Mouse (Mus musculus): ENCODE measurements around the gene Aunip.

Aunip gene

DNA sequence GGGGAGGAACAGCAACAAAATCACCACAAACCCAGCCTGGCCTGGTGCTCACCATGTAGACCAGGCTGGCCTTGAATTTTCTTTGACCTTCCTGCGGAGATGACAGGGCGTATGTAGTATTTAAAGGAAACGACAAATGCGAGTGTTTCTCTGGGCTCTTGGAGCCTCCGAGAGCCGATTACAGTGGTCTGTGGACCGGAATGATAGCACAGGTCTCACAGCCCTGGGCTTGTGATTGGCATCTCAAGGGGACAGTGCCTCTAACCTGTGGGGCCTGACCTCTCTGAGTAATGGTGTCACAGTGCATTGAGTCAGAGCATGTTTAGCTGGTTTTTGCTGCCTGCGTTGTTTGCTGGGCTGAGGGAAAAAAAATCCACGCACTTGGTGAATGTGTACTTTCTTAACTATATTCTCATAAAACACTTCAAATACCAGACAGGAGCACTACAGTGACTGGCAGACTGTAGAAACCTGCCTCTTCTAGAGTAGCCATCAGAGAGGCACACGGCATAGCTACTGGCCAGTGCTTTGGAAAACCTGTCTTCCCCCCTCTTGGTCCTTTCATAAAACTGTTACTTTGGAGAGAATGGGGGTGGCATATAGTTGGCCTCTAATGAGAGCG, 3.6 kb downstream of the Aunip start:
- in situ Hi-C loops (cut with MboI, MseI): no loop called here

GRCm38 (mm10) chr4:134515614-134516013, 4.8 kb downstream of the Aunip start:
- in situ Hi-C loops (cut with MboI, MseI): no loop called here

DNA sequence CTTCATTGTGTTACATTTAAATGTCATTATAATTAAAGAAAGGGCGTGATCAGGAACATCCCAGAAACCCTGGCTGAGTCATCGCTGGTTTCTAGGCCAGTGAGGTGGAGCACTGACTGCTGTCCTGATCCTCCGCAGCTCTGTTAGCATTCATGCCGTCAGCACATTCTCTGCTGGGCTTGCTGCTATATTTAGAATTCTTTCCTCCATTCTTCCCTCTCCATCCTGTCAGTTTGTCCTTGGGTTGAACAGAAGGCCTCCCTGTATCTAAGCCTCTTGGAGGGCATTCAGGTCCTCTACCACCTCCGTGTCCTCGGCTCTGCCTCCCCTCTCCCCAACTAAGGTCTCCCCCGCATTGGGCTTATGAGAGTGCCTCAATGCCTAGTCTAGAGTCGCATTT, 6.2 kb downstream of the Aunip start:
- in situ Hi-C loops (cut with MboI, MseI): no loop called here

- in situ Hi-C loops (cut with MboI, MseI): no loop called here
Observed at GRCm38 (mm10) chr4:134517719-134518118, 6.9 kb downstream of the Aunip start.

DNA sequence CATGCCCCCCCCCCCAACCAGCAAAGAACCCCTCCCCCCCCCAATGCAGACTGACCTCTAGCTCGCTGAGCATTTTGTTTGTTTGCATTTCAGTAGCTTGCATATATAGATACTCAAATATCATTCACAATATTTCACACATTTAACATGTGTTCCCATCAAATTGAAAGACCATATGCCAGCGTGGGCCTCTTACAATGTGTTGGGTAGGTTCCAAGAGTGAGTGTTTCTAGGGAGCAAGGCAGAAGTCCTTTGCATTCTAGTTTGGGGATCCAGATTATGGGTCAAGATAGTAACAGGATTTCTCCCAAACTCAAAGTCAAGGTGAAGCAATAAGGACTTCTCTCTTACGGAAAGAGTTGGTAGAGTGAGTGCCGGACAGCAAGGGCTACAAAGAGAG, 7.7 kb downstream of the Aunip start:
- in situ Hi-C loops (cut with MboI, MseI): no loop called here

DNA sequence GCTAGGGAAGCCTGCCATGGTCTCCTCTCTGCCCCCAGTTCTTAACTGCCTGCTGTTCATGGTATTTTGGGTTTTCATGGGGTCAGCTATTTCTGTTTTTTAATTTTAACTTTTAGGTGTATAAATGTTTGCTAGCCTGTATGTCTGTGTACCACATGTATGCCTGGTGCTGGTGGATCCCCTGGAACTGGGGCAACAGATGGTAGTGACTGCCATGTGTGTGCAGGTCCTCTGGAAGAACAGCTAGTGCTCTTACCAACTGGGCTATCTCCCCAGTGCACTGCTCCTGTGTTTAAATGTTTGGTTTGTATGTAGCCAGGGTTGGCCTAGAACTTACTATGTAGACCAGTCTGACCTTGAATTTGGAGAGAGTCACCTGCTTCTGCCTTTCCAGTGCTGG, 8.5 kb downstream of the Aunip start:
- in situ Hi-C loops (cut with MboI, MseI): no loop called here

DNA sequence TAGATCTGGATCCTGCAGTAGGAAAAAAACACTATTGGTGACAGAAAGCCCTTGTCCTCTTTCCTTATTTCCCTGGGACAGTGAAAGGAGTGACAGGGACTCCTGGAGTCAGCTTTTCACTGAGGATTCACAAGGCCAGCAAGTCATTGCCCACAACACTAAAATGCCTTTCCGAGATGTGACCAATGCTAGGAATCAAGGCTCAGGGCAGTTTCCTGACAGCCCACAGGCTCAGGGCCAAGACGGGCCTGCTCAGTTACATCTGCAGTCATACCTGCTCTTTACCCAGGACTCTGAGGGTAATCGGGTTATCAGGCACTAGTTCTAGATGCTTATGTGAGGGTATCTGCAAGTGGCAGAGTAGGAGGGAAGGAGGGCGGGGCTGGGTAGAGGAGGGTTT, 12.6 kb downstream of the Aunip start:
- in situ Hi-C loops (cut with MboI, MseI): no loop called here

GRCm38 (mm10) chr4:134525806-134526205, 15.0 kb downstream of the Aunip start:
- in situ Hi-C loops (cut with MboI, MseI): no loop called here

GRCm38 (mm10) chr4:134526220-134526619, 15.4 kb downstream of the Aunip start:
- in situ Hi-C loops (cut with MboI, MseI): no loop called here

DNA sequence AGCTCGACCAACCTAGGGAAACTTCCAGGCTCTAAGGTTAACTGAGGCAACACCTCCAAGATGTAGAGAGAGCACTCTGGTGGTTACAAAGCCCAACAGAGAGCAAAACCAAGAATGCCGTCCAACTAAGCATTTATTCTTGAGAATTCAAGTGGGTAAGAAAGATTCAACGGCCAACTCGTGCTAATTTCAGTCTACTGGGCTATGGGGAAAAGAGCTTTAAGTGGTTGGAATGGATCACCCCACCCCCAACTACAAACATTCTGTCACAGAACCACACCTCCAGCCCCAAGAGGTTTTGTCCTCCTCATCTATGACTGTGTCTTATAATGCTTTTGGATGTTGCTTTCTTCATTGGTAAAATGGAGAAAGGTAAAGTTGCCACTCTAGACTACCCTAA, 22.1 kb downstream of the Aunip start:
- in situ Hi-C loops (cut with MboI, MseI): no loop called here

DNA sequence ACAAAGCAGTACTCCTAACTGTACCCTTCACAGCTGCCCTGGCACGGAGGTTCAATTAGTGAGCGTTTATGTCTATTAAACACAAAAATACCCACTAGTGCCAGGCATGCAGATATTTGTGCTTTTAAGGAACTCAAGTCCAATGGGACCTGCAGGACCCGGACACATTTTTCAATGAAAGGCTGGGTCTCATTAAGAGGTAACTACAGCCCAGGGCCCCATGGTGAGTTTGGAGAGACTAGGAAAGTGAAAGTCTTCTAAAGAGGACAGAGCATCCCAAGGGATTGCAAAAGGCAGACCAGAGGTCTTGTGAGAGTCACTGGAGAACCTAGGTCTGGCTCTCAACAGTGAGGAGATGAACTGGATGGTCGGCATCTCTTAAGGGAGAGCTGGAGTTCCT, 22.6 kb downstream of the Aunip start:
- in situ Hi-C loops (cut with MboI, MseI): no loop called here

GRCm38 (mm10) chr4:134534124-134534886, 23.5 kb downstream of the Aunip start:
- in situ Hi-C loops (cut with MboI, MseI): no loop called here

GRCm38 (mm10) chr4:134534932-134535786, 24.4 kb downstream of the Aunip start, which contains the start of gene Mtfr1l:
Gene Mtfr1l (minus strand): TSS chr4:134535387.
- in situ Hi-C loops (cut with MboI, MseI): no loop called here

GRCm38 (mm10) chr4:134535787-134536151, 25.0 kb downstream of the Aunip start:
- in situ Hi-C loops (cut with MboI, MseI): no loop called here

DNA sequence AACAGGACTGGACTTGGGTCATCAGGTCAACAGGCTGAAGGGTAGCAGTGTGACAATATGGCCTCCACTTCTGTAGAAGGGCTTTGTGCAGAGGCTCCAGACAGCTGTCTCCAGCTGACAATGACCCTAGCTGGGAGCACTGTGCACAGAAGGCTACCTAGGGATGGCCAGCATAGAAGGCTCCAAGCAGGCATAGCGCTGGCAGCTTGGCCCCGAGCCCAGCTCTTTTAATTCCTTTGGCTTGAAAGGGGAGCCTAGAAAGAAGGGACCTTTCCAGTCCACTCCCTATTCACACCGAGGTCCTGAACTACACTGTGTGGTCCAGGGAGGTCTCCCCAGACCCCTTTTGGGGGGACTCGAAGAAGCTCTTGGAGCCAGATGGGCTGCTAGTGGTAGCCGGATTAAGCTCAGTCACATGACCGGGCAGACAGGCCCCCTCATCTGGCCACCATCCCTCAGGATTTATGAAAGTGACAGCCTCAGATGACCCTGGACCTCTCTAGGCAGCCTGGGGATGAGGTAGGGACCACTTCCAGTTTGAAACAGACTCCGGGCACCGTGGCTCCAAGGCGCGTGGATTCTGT, 28.3 kb downstream of the Aunip start:
- in situ Hi-C loops (cut with MboI, MseI): no loop called here

GRCm38 (mm10) chr4:134542726-134543125, 31.9 kb downstream of the Aunip start:
- in situ Hi-C loops (cut with MboI, MseI): loop anchor here (5.0 kb wide), 2 partner anchors 170 to 345 kb away; no protein-coding TSS in a partner anchor

- in situ Hi-C loops (cut with MboI, MseI): loop anchor here (5.0 kb wide), 2 partner anchors 169 to 344 kb away; no protein-coding TSS in a partner anchor
Observed at GRCm38 (mm10) chr4:134543261-134543660, 32.5 kb downstream of the Aunip start.

- in situ Hi-C loops (cut with MboI, MseI): no loop called here
Observed at GRCm38 (mm10) chr4:134546814-134547705, 36.3 kb downstream of the Aunip start.

DNA sequence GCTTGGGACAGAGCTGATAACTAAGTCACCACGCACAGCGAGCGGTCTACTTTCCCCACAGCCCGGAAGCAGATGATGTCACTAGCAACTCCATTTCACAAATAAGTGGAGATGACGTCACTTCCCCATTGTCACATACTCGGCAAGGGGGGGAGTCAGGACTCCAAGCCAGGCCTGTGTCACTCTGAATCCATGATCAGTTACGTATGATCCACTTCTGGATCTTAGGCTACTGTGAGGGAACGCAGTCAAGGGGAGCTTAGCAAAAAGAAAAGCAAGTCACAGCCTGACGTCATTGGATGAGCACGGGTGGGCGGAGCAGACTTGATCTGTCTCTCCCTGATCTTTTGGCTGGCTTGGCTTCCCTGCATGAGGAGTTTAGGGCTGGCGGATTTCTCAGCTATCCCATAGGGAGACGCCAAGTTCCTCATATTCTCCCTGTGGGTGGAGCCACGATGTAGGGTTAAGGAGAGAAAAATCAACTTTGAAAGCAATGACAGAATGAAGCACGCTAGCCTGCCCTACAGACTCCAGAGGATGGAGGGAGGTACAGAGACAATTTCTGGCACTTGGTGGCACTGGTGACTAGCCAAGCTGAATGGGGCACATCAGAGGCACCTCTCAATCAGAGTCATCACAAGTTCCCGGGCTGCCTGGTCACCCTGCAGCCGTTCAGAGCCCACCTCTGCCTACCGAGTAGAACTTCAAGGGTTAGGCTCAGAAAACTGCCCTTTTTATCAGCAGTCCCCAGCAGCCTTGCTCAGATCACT, 37.6 kb downstream of the Aunip start:
- in situ Hi-C loops (cut with MboI, MseI): no loop called here

DNA sequence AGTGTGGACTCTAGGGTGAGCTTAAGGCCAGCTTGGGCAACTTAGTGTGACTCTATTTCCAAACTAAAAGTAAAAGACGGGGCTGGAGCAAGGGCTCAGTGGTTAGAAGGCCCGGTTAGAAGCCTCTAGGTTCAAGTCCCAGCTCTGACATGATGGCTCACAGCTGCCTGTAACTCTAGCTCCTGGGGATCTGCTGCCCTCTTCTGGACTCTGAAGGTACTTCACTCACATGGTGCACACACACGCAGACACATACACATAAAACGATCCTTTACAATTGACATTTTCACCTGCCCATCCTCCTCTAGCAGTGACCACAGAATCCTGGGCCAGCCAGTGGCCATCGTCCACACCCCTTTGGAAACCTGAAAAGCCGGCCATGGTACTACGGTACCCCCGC, 39.1 kb downstream of the Aunip start:
- in situ Hi-C loops (cut with MboI, MseI): no loop called here
